Mouse (Mus musculus) forebrain, embryonic 13.5 days (tissue): ENCODE data around the gene Pfdn6. TPM values are rescaled to one million over a fixed set of nuclear protein-coding genes. Genes with fewer than 3 reads are reported as not detected.

Experiments
- ATAC-seq: fragments of 200-750 bp; cut with Nextera tagmentation; 2 replicates; pipeline ENCODE4 v1.8.0; 2017
- H3K27ac ChIP-seq: fragments of 300-500 bp; sonication (generic); 2 replicates; pipeline ENCODE4 v1.5.1; 2015; ENCODE audit warnings: inconsistent platforms, mild to moderate bottlenecking, moderate library complexity
- H3K27me3 ChIP-seq: fragments of 300-500 bp; sonication (generic); 2 replicates; pipeline ENCODE4 v1.6.1; 2015; ENCODE audit warnings: mild to moderate bottlenecking, inconsistent platforms
- H3K36me3 ChIP-seq: fragments of 300-500 bp; sonication (generic); 2 replicates; pipeline ENCODE4 v1.6.1; 2015; ENCODE audit warnings: mild to moderate bottlenecking, inconsistent platforms; ENCODE audit not compliant: poor library complexity, severe bottlenecking
- H3K4me1 ChIP-seq: fragments of 300-500 bp; sonication (generic); 2 replicates; pipeline ENCODE4 v1.6.1; 2015; ENCODE audit warnings: inconsistent platforms
- H3K4me2 ChIP-seq: fragments of 300-500 bp; sonication (generic); 2 replicates; pipeline ENCODE4 v1.6.1; 2015; ENCODE audit warnings: inconsistent platforms, mild to moderate bottlenecking, moderate library complexity
- H3K4me3 ChIP-seq: fragments of 300-500 bp; sonication (generic); 2 replicates; pipeline ENCODE4 v1.5.1; 2015; ENCODE audit warnings: mild to moderate bottlenecking, inconsistent platforms
- H3K9ac ChIP-seq: fragments of 300-500 bp; sonication (generic); 2 replicates; pipeline ENCODE4 v1.6.1; 2015; ENCODE audit warnings: mild to moderate bottlenecking, inconsistent platforms
- H3K9me3 ChIP-seq: fragments of 300-500 bp; sonication (generic); replicated peaks from 2 replicates; pipeline ENCODE4 v1.6.1; 2016; ENCODE audit warnings: inconsistent platforms
- WGBS: fragments of 180-500 bp; shearing (Covaris S2); methylation state at CpG from one replicate; pipeline ENCODE4 v1.1.7; 2015; 5-methylcytosine and 5-hydroxymethylcytosine counted together
- polyA plus RNA-seq: library from polyadenylated mRNA; unstranded; fragments of >200 nt; fragmentation: Nextera tagmentation; extraction: Ambion mirVana; gene quantifications from 2 replicates; pipeline ENCODE4 v1.2.1, GENCODE M21; 2015

Gene Pfdn6
- polyA plus RNA-seq, 1 experiment from 2014 or later, result 214 TPM

DNA sequence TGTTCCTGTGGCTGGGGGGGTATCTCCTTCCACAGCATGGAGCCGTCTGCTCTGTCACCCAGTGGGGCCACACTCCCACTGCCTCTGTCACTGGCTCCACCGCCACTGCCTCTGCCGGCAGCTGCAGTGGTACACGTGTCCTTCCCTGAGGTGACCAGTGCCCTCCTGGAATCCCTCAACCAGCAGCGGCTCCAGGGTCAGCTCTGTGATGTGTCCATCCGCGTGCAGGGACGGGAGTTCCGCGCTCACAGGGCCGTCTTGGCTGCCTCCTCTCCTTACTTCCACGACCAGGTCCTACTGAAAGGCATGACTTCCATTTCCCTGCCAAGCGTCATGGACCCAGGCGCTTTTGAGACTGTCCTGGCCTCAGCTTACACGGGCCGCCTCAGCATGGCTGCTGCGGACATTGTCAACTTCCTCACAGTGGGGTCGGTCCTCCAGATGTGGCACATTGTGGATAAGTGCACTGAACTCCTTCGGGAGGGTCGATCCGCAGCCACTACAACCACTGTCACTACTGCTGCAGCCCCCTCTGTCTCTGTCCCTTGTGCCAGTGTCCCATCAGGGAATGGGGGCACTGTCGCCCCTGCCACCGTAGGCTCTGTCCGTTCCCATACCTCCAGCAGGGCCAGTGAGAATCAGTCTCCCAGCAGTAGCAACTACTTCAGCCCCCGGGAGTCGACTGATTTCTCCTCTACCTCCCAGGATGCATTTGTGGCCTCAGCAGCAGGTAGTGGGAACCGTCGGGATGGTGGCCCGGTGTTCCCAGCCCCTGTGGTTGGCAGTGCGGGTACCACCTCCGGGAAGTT lies 23.1 kb downstream of the Pfdn6 start:
- ATAC-seq, result no peak
- H3K4me1 ChIP-seq, result peaks cover 57% of the 10 kb centered on the region
- 73% methylated on average over 31 of the region's 31 CpGs for WGBS
- H3K9ac ChIP-seq, result peak overlapping the region; percentile 62
- H3K27ac ChIP-seq, result no peak overlapping the region
- peaks cover 41% of the 10 kb centered on the region for H3K36me3 ChIP-seq
- peak overlapping the region; percentile 63 for H3K4me2 ChIP-seq
- peak overlapping the region; percentile 54 for H3K4me3 ChIP-seq
- no peaks in the 10 kb centered on the region for H3K27me3 ChIP-seq
- no peaks in the 10 kb centered on the region for H3K9me3 ChIP-seq

DNA sequence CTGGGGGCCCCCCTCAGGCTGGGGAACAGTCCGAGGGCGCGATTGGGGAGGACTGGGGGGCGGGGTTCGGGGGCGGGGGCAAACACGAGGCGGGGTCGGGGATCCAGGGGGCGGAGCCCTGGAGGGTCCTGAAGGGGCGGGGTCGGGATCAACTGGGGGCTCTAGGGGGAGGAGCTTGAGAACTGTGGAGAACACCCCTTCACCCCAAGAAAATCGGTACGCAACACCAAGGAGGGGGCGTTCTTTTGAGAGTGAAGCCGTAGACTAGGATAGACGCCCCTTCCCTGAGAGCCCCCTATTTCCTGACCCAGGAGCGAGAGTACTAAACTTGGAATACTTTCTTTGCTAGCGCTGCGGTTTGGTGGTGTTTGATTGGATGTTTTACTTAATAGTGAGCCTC lies 23.8 kb downstream of the Pfdn6 start:
- Histone ChIP-seq H3K27ac (peak overlapping the region; percentile 78), H3K4me2 (peak overlapping the region; percentile 63), H3K4me1 (peaks cover 61% of the 10 kb centered on the region), H3K36me3 (peaks cover 48% of the 10 kb centered on the region), H3K4me3 (peak overlapping the region; percentile 54), H3K9me3 (no peaks in the 10 kb centered on the region), H3K9ac (peak overlapping the region; percentile 62), H3K27me3 (no peaks in the 10 kb centered on the region)
- WGBS, result 0% methylated on average over 16 of the region's 20 CpGs
- peak; percentile 40 for ATAC-seq

DNA sequence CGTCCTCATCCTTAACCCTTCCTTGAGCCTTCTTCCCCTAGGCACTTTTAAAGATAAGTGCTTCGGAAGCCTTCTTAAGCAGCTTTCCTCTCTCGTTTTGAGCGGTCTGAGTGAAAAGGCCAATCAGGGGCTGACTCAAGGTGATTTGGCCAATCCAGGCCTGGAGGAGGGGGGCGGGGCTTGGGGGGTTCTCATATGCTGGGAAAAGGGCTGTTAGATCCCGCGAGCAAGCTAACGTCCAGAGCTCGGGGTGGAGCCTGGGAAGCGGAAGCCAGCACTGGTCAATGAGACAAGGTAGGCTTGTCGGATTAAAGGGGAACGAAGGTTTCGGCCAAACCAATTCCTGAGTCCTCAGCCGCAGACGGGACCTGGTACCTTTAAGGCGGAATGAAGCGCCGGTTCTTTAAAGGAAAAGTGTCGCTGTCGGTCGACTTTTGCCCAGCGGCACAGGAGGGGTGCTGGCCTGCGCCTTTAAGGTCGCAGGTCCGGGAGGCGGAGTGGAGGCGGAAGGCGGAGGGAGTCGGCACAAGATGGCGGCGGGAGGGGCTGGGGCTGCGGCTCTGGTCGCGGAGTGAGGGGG lies 24.4 kb downstream of the Pfdn6 start, which contains the start of the genes Tapbp and Zbtb22:
Tapbp (plus strand) TSS at position 229 of the 580 bp plus-strand sequence.
Zbtb22 (plus strand) TSS at position 234 of the 580 bp plus-strand sequence.
- Histone ChIP-seq H3K4me1 (peaks cover 59% of the 10 kb centered on the region), H3K4me2 (peak within 1 kb of the TSS; percentile 63), H3K36me3 (peaks cover 54% of the 10 kb centered on the region), H3K27me3 (no peaks in the 10 kb centered on the region), H3K27ac (peak within 1 kb of the TSS; percentile 78), H3K9me3 (no peaks in the 10 kb centered on the region), H3K4me3 (peak within 1 kb of the TSS; percentile 54), H3K9ac (peak within 1 kb of the TSS; percentile 62)
- ATAC-seq, result peak; percentile 91
- WGBS, result 2% methylated on average over 30 of the region's 34 CpGs

- 0 out of 2 replicates have a peak overlapping the region, but pooled peaks have one; percentile 62 for H3K9ac ChIP-seq
- 62% methylated on average over 13 of the region's 13 CpGs for WGBS
- no peak for ATAC-seq
- H3K4me2 ChIP-seq, result peak overlapping the region; percentile 63
- no peaks in the 10 kb centered on the region for H3K9me3 ChIP-seq
- H3K36me3 ChIP-seq, result peaks cover 56% of the 10 kb centered on the region
- H3K27me3 ChIP-seq, result no peaks in the 10 kb centered on the region
- H3K27ac ChIP-seq, result peak overlapping the region; percentile 78; the same call in 1 of the 2 replicates
- peak overlapping the region; percentile 54 for H3K4me3 ChIP-seq
- peaks cover 59% of the 10 kb centered on the region for H3K4me1 ChIP-seq
These were observed 25.2 kb downstream of the Pfdn6 start for GRCm38 (mm10) chr17:33914969-33915391.

- Histone ChIP-seq H3K9me3 (no peaks in the 10 kb centered on the region), H3K27me3 (no peaks in the 10 kb centered on the region), H3K36me3 (peaks cover 56% of the 10 kb centered on the region), H3K9ac (no peak overlapping the region), H3K4me3 (no peak overlapping the region), H3K4me2 (no peak overlapping the region), H3K4me1 (peaks cover 50% of the 10 kb centered on the region), H3K27ac (no peak overlapping the region)
- 97% methylated on average over 8 of the region's 8 CpGs for WGBS
- no peak for ATAC-seq
These were observed 26.2 kb downstream of the Pfdn6 start for GRCm38 (mm10) chr17:33913905-33914304.

GRCm38 (mm10) chr17:33913264-33913663 lies 26.9 kb downstream of the Pfdn6 start:
- no peak for ATAC-seq
- Histone ChIP-seq H3K4me3 (no peak overlapping the region), H3K4me1 (peaks cover 47% of the 10 kb centered on the region), H3K36me3 (peaks cover 55% of the 10 kb centered on the region), H3K27me3 (no peaks in the 10 kb centered on the region), H3K27ac (no peak overlapping the region), H3K9me3 (no peaks in the 10 kb centered on the region), H3K4me2 (no peak overlapping the region), H3K9ac (no peak overlapping the region)
- whole genome bisulfite sequencing, result 87% methylated on average over 10 of the region's 10 CpGs

DNA sequence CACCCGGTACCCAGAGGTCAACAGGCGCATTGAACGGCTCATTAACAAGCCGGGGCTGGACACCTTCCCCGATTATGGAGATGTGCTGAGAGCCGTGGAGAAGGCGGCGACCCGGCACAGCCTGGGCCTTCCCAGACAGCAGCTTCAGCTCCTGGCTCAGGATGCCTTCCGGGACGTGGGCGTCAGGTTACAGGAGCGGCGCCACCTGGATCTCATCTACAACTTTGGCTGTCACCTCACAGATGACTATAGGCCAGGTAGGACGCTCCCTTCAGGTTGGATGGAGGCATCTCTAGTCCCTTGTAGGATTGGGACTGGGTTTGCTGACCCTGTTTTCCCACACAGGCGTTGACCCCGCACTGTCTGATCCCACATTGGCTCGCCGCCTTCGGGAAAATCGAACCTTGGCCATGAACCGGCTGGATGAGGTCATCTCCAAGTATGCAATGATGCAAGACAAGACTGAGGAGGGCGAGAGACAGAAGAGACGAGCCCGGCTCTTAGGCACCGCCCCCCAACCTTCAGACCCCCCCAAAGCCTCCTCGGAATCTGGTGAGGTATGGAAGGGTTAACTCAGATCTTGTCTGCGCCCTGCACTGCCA lies 28.2 kb downstream of the Pfdn6 start:
- H3K4me2 ChIP-seq, result no peak overlapping the region
- no peak overlapping the region for H3K4me3 ChIP-seq
- H3K36me3 ChIP-seq, result peaks cover 43% of the 10 kb centered on the region
- ATAC-seq, result no peak
- 92% methylated on average over 28 of the region's 28 CpGs for WGBS
- H3K9ac ChIP-seq, result no peak overlapping the region
- H3K27me3 ChIP-seq, result no peaks in the 10 kb centered on the region
- no peaks in the 10 kb centered on the region for H3K9me3 ChIP-seq
- no peak overlapping the region for H3K27ac ChIP-seq
- peaks cover 50% of the 10 kb centered on the region for H3K4me1 ChIP-seq

- no peaks in the 10 kb centered on the region for H3K9me3 ChIP-seq
- no peak overlapping the region; the same call in 1 of the 2 replicates for H3K4me2 ChIP-seq
- H3K27me3 ChIP-seq, result no peaks in the 10 kb centered on the region
- no peak for ATAC-seq
- H3K9ac ChIP-seq, result no peak overlapping the region
- H3K4me3 ChIP-seq, result no peak overlapping the region
- H3K4me1 ChIP-seq, result peaks cover 44% of the 10 kb centered on the region
- 90% methylated on average over 31 of the region's 31 CpGs for WGBS
- no peak overlapping the region for H3K27ac ChIP-seq
- H3K36me3 ChIP-seq, result peaks cover 43% of the 10 kb centered on the region
These were observed 28.9 kb downstream of the Pfdn6 start for GRCm38 (mm10) chr17:33911052-33911812.

DNA sequence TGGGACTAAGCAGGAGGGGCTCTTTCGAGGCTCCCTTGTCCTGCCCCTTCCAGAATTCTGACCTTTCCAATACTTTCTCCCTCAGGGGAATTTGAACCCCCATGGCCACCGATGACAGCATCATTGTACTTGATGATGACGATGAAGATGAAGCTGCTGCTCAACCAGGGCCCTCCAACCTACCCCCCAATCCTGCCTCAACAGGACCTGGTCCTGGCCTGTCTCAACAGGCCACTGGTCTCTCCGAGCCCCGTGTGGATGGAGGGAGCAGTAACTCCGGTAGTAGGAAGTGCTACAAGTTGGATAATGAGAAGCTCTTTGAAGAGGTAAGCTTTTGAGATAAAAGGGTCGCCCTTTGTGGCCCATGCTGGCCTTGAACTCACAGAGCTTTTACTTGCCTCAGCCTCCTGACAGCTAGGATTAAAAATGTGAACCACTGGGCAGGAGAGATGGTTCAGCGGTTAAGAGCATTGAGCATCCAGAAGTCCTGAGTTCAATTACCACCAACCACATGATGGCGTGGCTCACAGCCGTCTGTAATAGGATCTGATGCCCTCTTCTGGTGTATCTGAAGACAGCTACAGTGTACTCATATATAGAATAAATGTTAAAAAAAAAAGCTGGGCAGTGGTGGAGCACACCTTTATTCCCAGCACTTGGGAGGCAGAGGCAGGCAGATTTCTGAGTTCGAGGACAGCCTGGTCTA lies 29.6 kb downstream of the Pfdn6 start:
- Histone ChIP-seq H3K4me3 (peak overlapping the region; percentile 88), H3K27me3 (no peaks in the 10 kb centered on the region), H3K9me3 (no peaks in the 10 kb centered on the region), H3K36me3 (peaks cover 43% of the 10 kb centered on the region), H3K4me2 (peak overlapping the region; percentile 95), H3K9ac (peak overlapping the region; percentile 89), H3K27ac (no peak overlapping the region), H3K4me1 (peaks cover 43% of the 10 kb centered on the region)
- WGBS, result 51% methylated on average over 11 of the region's 11 CpGs
- no peak for ATAC-seq

DNA sequence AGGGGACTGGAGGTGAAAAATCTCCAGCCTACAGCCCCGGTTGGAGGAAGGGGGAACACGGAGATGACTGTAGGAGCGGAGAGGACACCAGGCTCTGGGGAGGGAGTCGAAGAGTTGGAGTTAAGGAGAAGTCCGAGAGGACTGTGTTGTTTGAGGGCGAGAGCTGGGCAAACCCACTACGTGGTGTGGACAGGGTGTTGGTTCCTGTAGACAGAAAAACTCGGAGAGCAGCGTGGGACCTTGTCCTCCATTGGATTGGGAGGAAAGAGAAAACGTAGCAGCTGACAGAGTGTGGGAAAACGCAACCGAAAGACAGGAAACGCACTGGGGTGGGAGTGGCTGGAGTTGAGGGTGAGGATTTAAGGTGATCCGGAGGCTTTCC lies 30.3 kb downstream of the Pfdn6 start:
- Histone ChIP-seq H3K4me2 (peak overlapping the region; percentile 95), H3K4me3 (peak overlapping the region; percentile 88), H3K36me3 (peaks cover 40% of the 10 kb centered on the region), H3K9me3 (no peaks in the 10 kb centered on the region), H3K9ac (peak overlapping the region; percentile 89), H3K4me1 (peaks cover 36% of the 10 kb centered on the region), H3K27ac (peak overlapping the region; percentile 84), H3K27me3 (no peaks in the 10 kb centered on the region)
- under 1% methylated on average over 14 of the region's 14 CpGs for WGBS
- ATAC-seq, result no peak
